Mouse (Mus musculus) heart, adult 2 months (tissue): ENCODE measurements around the gene Tuba3a.

Experiments
- CTCF ChIP-seq: fragments of 200-600 bp; IDR thresholded peaks from 2 replicates; pipeline ENCODE4 v1.8.1; 2022; ENCODE audit warnings: antibody characterized with exemption, mild to moderate bottlenecking, moderate library complexity
- POLR2A ChIP-seq: fragments of 200-500 bp; IDR thresholded peaks from 2 replicates; pipeline ENCODE4 v1.6.1; 2011; ENCODE audit warnings: mild to moderate bottlenecking, low read depth, low read length, control low read depth; ENCODE audit not compliant: insufficient read depth

DNA sequence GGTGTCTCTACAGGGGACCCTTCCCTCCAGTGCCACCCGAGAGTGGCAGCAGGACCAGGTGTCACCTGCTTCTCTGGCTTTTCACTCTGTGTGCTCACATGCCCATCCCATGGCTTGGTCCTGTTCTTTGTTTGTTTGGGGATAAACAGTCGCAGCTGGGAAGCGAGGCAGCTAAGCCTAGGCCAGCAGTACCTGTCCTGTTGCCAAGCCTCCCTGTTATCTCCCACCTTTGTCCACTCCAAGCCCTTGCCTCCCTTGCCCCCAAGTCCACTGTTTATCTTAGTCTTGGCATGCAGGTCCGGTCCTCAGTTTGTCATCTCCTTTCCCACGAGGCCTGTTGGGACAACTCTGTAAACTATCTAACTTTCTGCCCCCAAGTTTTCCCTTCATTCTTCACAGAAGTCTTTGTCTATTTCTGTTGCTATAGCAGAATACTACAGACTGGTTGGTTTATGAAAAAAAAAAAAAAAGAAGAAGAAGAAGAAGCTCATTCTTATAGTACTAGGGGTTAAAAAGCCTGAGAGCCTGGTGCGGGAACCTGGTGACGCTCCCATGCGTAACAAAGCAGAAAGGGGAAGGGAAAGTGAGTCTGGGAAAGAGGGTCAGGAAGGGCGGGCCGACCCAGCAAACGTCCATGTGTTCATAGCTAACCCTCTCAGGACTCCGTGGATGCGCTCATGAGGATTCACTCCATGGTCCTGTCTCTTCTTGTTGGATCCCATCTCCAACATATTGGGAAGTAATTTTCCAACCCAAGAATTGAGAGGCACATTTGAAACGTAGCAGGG lies 47.5 kb upstream of the Tuba3a start:
- TF ChIP-seq POLR2A, result no peak
- no peak for TF ChIP-seq CTCF
